In the genomic region with DNA sequence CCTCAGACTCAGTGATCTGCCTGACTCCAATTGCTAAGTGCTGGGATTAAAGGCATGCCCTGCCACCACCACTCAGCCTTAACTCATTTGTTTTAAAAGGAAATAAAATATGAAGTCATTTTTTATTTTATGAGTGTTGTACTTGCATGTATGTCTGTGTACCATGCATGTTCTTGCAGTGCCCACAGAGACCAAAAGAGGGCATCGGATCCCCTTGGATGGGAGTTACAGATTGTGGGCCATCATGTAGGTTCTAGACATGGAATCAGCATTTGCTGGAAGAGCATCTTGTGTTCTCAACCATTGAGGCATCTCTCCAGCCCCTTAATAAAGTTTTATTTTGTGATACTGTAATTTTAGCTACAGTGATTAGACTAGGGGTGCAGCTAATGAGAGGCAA, we compare ENCODE assay signal across 11 mouse cellular contexts. TPM values are rescaled to one million over a fixed set of nuclear protein-coding genes. Genes with fewer than 3 reads are reported as not detected.
A peak's percentile ranks its signal among the peaks of the same experiment; 100 is the strongest.
DNase-seq lines count a peak whose midpoint lies in the region; ATAC-seq and TF ChIP-seq lines count a peak whose summit lies in the region.
"Had no signal": no experiment of that assay in that cellular context is flagged by ENCODE, and none has a peak within 500 bp of the region (broad histone marks: within the 10 kb centered on the region; RNA-seq: fewer than 3 reads in every experiment).

No protein-coding gene starts in this region.

- H3K27me3 ChIP-seq in heart, postnatal 0 days (ENCODE audit: control insufficient read depth, insufficient read depth, low read length): no peaks in the 10 kb centered on the region
- no peaks in the 10 kb centered on the region for H3K27me3 ChIP-seq in limb, embryonic 10.5 days (ENCODE audit: low read depth, poor library complexity, severe bottlenecking)
- H3K27me3 ChIP-seq in midbrain, embryonic 16.5 days (ENCODE audit: control insufficient read depth, insufficient read depth, low read depth, low read length): no peaks in the 10 kb centered on the region
- H3K27me3 ChIP-seq: forebrain, embryonic 13.5 days; hindbrain, embryonic 13.5 days; limb, embryonic 12.5 days had no signal

- H3K9ac ChIP-seq in heart, postnatal 0 days (replicated peaks; ENCODE audit: low read depth, low read length): no peak overlapping the region
- H3K9ac ChIP-seq in midbrain, embryonic 16.5 days (ENCODE audit: low read depth, low read length): no peak overlapping the region
- H3K9ac ChIP-seq: forebrain, embryonic 13.5 days; hindbrain, embryonic 13.5 days; limb, embryonic 12.5 days had no signal

- H3K4me3 ChIP-seq in heart, postnatal 0 days (ENCODE audit: low read depth, low read length): no peak overlapping the region
- H3K4me3 ChIP-seq in limb, embryonic 10.5 days: no peak overlapping the region
- H3K4me3 ChIP-seq in midbrain, embryonic 16.5 days (ENCODE audit: low read depth, low read length): no peak overlapping the region
- H3K4me3 ChIP-seq: forebrain, embryonic 13.5 days; hindbrain, embryonic 13.5 days; limb, embryonic 12.5 days had no signal

- H3K9me3 ChIP-seq in heart, postnatal 0 days (replicated peaks; ENCODE audit: control insufficient read depth, low read length): no peaks in the 10 kb centered on the region
- no peaks in the 10 kb centered on the region for H3K9me3 ChIP-seq in limb, embryonic 10.5 days (replicated peaks)
- H3K9me3 ChIP-seq in midbrain, embryonic 16.5 days (replicated peaks; ENCODE audit: control insufficient read depth, low read length, poor library complexity, severe bottlenecking): no peaks in the 10 kb centered on the region
- H3K9me3 ChIP-seq: forebrain, embryonic 13.5 days; hindbrain, embryonic 13.5 days; limb, embryonic 12.5 days had no signal

- 93% methylated on average over 1 of the region's 1 CpGs for WGBS in heart, postnatal 0 days
- WGBS in limb, embryonic 10.5 days: 95% methylated on average over 1 of the region's 1 CpGs
- 96% methylated on average over 1 of the region's 1 CpGs for WGBS in midbrain, embryonic 16.5 days

- H3K4me1 ChIP-seq in heart, postnatal 0 days (ENCODE audit: control insufficient read depth, insufficient read depth): peaks cover 10% of the 10 kb centered on the region
- H3K4me1 ChIP-seq in limb, embryonic 10.5 days: peaks cover 12% of the 10 kb centered on the region
- peaks cover 13% of the 10 kb centered on the region for H3K4me1 ChIP-seq in midbrain, embryonic 16.5 days (ENCODE audit: control insufficient read depth, insufficient read depth, low read length)

- peaks cover 22% of the 10 kb centered on the region for H3K36me3 ChIP-seq in heart, postnatal 0 days (replicated peaks; ENCODE audit: control insufficient read depth, insufficient read depth, low read length)
- peaks cover 58% of the 10 kb centered on the region for H3K36me3 ChIP-seq in limb, embryonic 10.5 days
- H3K36me3 ChIP-seq in midbrain, embryonic 16.5 days (ENCODE audit: control insufficient read depth, insufficient read depth, low read length): peaks cover 2% of the 10 kb centered on the region; the same call in 1 of the 2 replicates

- ATAC-seq in heart, postnatal 0 days (ENCODE audit: insufficient read depth, low read depth): no peak
- ATAC-seq in midbrain, embryonic 16.5 days: no peak
- ATAC-seq: forebrain, embryonic 13.5 days had no signal

- peak; percentile 22 for TF ChIP-seq CTCF in heart, postnatal 0 days (IDR thresholded peaks at IDR 0.05; ENCODE audit: low read depth)

- H3K27ac ChIP-seq in heart, postnatal 0 days (ENCODE audit: low read depth): no peak overlapping the region
- H3K27ac ChIP-seq in limb, embryonic 10.5 days: no peak overlapping the region
- no peak overlapping the region for H3K27ac ChIP-seq in midbrain, embryonic 16.5 days (ENCODE audit: low read length)
- H3K27ac ChIP-seq: forebrain, embryonic 13.5 days; hindbrain, embryonic 13.5 days; limb, embryonic 12.5 days had no signal

- no peak for DNase-seq in heart, postnatal 0 days (ENCODE audit: low spot score)
- no peak for DNase-seq in heart, adult 8-10 months (ENCODE audit: low spot score)
- DNase-seq in 416B (ENCODE audit: low read depth) (peak; percentile 67), NIH3T3 (ENCODE audit: low read depth) (peak; percentile 46)
- peak; percentile 21 for DNase-seq in lung, postnatal 36 days
- DNase-seq in testis, postnatal 14 days (ENCODE audit: low spot score): no peak
- no peak for DNase-seq in limb, embryonic 10.5 days (ENCODE audit: low spot score)

- no peak for TF ChIP-seq EP300 in heart, postnatal 0 days (IDR thresholded peaks at IDR 0.05; ENCODE audit: low read depth)

- H3K4me2 ChIP-seq in heart, postnatal 0 days (ENCODE audit: low read depth, low read length): no peak overlapping the region
- H3K4me2 ChIP-seq in midbrain, embryonic 16.5 days (ENCODE audit: low read length): no peak overlapping the region
- H3K4me2 ChIP-seq: forebrain, embryonic 13.5 days; hindbrain, embryonic 13.5 days; limb, embryonic 12.5 days had no signal

RNA-seq across cellular contexts. Expression of a gene that starts 3.8 kb away (rescaled TPM):
- 37.7 and 53.4 TPM in 2 replicates for total RNA-seq in heart, postnatal 0 days (2014; rRNA removed; ENCODE audit: low replicate concordance)
- polyA plus RNA-seq in heart, postnatal 0 days (2015; fragmentation: Nextera tagmentation; extraction: Ambion mirVana): 101 and 103 TPM in 2 replicates
- 10 to 100 TPM; 35.0 to 50.0 (median 45.0) TPM for total RNA-seq in heart, adult 8-10 months (2022)
- 301 and 349 TPM in 2 replicates for polyA plus RNA-seq in limb, embryonic 10.5 days (2016; fragmentation: Nextera tagmentation; extraction: Ambion mirVana)
- polyA plus RNA-seq in midbrain, embryonic 16.5 days (2015; fragmentation: Nextera tagmentation; extraction: Ambion mirVana): 136 and 142 TPM in 2 replicates

RNA-seq across cellular contexts. Expression of a gene that starts 4.0 kb away (rescaled TPM):
- 41.0 and 42.9 TPM in 2 replicates for total RNA-seq in heart, postnatal 0 days (2014; rRNA removed; ENCODE audit: low replicate concordance)
- 109 and 127 TPM in 2 replicates for polyA plus RNA-seq in heart, postnatal 0 days (2015; fragmentation: Nextera tagmentation; extraction: Ambion mirVana)
- total RNA-seq in heart, adult 8-10 months (2022): 10 to 100 TPM; 73.6 to 82.4 (median 74.8) TPM
- 55.5 and 67.2 TPM in 2 replicates for polyA plus RNA-seq in limb, embryonic 10.5 days (2016; fragmentation: Nextera tagmentation; extraction: Ambion mirVana)
- polyA plus RNA-seq in midbrain, embryonic 16.5 days (2015; fragmentation: Nextera tagmentation; extraction: Ambion mirVana): 134 and 147 TPM in 2 replicates

RNA-seq across cellular contexts. Expression of a gene that starts 41.3 kb away (rescaled TPM):
- total RNA-seq in heart, postnatal 0 days (2014; rRNA removed; ENCODE audit: low replicate concordance): 2.2 and 3.2 TPM in 2 replicates
- polyA plus RNA-seq in heart, postnatal 0 days (2015; fragmentation: Nextera tagmentation; extraction: Ambion mirVana): 0.70 and 0.75 TPM in 2 replicates
- total RNA-seq in heart, adult 8-10 months (2022): under 1 TPM in 3 of 4 experiments, not detected in 1; 0.22 to 0.49 (median 0.38) TPM
- 2.7 and 3.2 TPM in 2 replicates for polyA plus RNA-seq in limb, embryonic 10.5 days (2016; fragmentation: Nextera tagmentation; extraction: Ambion mirVana)
- polyA plus RNA-seq in midbrain, embryonic 16.5 days (2015; fragmentation: Nextera tagmentation; extraction: Ambion mirVana): 2.5 and 3.8 TPM in 2 replicates

Comparison
In these comparisons a context has a peak if more than half of its experiments do, and no peak if none do; other contexts are left out.
1. DNase-seq: peak in 416B (single experiment), NIH3T3 (single experiment) and lung, postnatal 36 days (single experiment); none in heart, postnatal 0 days (single experiment), heart, adult 8-10 months (single experiment), testis, postnatal 14 days (single experiment) and limb, embryonic 10.5 days (single experiment).